Mouse (Mus musculus): Measurements from ENCODE around the gene Ppa1.

The Ppa1 gene

GRCm38 (mm10) chr10:61647790-61648736 lies at the start of gene Ppa1:
Ppa1 (plus strand) TSS chr10:61648552.
- DNase-seq (ENCODE audit: low read depth, low spot score) = peak; percentile 90

GRCm38 (mm10) chr10:61599556-61600114 lies 48.7 kb upstream of the Ppa1 start:
- peak; percentile 49 for DNase-seq (ENCODE audit: low read depth, low spot score)

GRCm38 (mm10) chr10:61602283-61603033 lies 45.9 kb upstream of the Ppa1 start:
- DNase-seq (ENCODE audit: low read depth, low spot score) = peak; percentile 80

- no peak for DNase-seq (ENCODE audit: low read depth, low spot score)
These were observed 43.8 kb upstream of the Ppa1 start for GRCm38 (mm10) chr10:61604376-61605065.

GRCm38 (mm10) chr10:61605381-61605780 lies 43.0 kb upstream of the Ppa1 start:
- peak; percentile 35 for DNase-seq (ENCODE audit: low read depth, low spot score)

GRCm38 (mm10) chr10:61605851-61606250 lies 42.5 kb upstream of the Ppa1 start:
- peak; percentile 83 for DNase-seq (ENCODE audit: low read depth, low spot score)

GRCm38 (mm10) chr10:61608233-61608632 lies 40.1 kb upstream of the Ppa1 start:
- DNase-seq (ENCODE audit: low read depth, low spot score) = no peak

GRCm38 (mm10) chr10:61610650-61611235 lies 37.6 kb upstream of the Ppa1 start:
- no peak for DNase-seq (ENCODE audit: low read depth, low spot score)

- DNase-seq (ENCODE audit: low read depth, low spot score) = no peak
These were observed 34.0 kb upstream of the Ppa1 start for GRCm38 (mm10) chr10:61614311-61614710.

- peak; percentile 73 for DNase-seq (ENCODE audit: low read depth, low spot score)
These were observed 29.8 kb upstream of the Ppa1 start for GRCm38 (mm10) chr10:61618528-61618927.

- no peak for DNase-seq (ENCODE audit: low read depth, low spot score)
These were observed 26.7 kb upstream of the Ppa1 start for GRCm38 (mm10) chr10:61621681-61622080.

- DNase-seq (ENCODE audit: low read depth, low spot score) = peak; percentile 70
These were observed 24.5 kb upstream of the Ppa1 start for GRCm38 (mm10) chr10:61623874-61624273.

GRCm38 (mm10) chr10:61624771-61625170 lies 23.6 kb upstream of the Ppa1 start:
- DNase-seq (ENCODE audit: low read depth, low spot score) = peak; percentile 75

GRCm38 (mm10) chr10:61625381-61626257 lies 22.7 kb upstream of the Ppa1 start:
- peak; percentile 38 for DNase-seq (ENCODE audit: low read depth, low spot score)

GRCm38 (mm10) chr10:61626551-61626950 lies 21.8 kb upstream of the Ppa1 start:
- no peak for DNase-seq (ENCODE audit: low read depth, low spot score)

- no peak for DNase-seq (ENCODE audit: low read depth, low spot score)
These were observed 21.0 kb upstream of the Ppa1 start for GRCm38 (mm10) chr10:61627195-61627937.

GRCm38 (mm10) chr10:61627938-61628250 lies 20.5 kb upstream of the Ppa1 start:
- DNase-seq (ENCODE audit: low read depth, low spot score) = no peak

- DNase-seq (ENCODE audit: low read depth, low spot score) = no peak
These were observed 15.9 kb upstream of the Ppa1 start for GRCm38 (mm10) chr10:61632445-61632844.

- no peak for DNase-seq (ENCODE audit: low read depth, low spot score)
These were observed 11.3 kb upstream of the Ppa1 start for GRCm38 (mm10) chr10:61637055-61637454.

- DNase-seq (ENCODE audit: low read depth, low spot score) = no peak
These were observed 8.0 kb upstream of the Ppa1 start for GRCm38 (mm10) chr10:61640363-61640762.

All from ES-CJ7 (cell line).